Mouse (Mus musculus) c-Kit-positive CD71-positive TER-119-negative erythroid progenitor cells, embryonic 14.5 days (primary cell): ENCODE measurements around the gene Scd1.

Experiments
- DNase-seq: peaks from one replicate; pipeline ENCODE4 v3.0.0-alpha.2; 2013; ENCODE audit warnings: low read depth

Scd1 gene

GRCm38 (mm10) chr19:44364029-44364428 is 43.6 kb downstream of the Scd1 start:
- DNase-seq, result no peak

DNA sequence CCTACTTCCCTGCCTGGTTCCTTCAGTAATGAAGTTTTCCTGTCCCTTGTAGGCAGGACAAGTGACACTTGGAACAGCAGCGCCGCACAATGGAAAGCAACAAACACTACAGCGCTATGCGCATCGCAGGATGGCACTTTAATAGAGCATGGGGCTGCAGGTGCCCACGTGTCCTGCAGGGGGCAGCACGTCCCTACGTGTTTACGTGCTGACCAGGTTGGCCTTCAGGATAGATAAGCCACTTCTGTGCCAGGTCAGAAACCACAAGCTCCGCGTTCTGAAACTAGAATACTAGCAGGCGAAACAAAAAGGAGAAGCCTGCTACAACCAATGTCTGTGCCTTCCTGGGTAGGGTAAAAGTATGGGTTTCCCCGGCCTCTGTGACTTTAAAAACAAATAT is 44.1 kb downstream of the Scd1 start:
- peak; percentile 82 for DNase-seq

GRCm38 (mm10) chr19:44358700-44359099 is 49.0 kb downstream of the Scd1 start:
- no peak for DNase-seq

DNA sequence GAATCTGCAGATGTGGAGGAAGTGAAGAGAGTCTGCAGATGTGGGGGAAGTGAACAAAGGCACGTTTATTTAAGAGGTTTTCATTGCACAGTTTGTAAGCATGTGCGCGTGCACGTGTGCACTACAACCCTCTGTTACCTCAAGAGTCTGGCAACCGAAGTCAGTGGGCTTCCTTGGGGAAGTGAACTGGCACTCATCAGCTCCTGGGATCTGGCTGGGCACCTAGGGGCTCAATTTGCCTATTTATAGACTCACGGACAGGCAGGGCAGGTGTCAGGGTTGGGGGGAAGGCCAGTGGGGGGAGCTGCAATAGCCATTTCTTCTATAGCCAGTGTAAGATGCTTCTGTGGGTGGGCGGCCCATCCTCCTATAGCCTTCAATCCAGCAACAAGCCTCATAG is 55.9 kb downstream of the Scd1 start:
- no peak for DNase-seq

DNA sequence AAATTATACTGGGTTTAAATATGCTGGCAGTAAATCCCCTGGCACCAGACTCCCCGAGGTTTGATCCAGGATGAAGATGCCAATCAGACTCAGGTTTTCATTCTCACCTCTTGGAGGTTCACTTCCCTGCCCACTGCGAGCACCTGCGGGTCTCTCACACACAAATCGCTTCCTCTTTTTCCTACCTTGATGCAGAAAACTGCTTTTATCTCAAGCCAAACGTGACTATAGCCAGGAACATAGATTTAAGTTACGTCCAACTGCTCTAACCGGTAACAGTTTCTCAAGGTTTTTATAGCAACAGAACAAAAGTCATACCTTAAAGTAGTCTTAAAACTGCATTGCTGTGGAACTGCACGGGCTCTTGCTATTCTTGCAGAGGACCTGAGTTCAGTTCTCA is 58.0 kb downstream of the Scd1 start:
- no peak for DNase-seq
